Mouse (Mus musculus): ENCODE measurements around the gene Slc35b3. TPM values are rescaled to one million over a fixed set of nuclear protein-coding genes. Genes with fewer than 3 reads are reported as not detected.

Slc35b3 gene
- total RNA-seq (2021) = 1 to 10 TPM; 2.4 TPM
- long read RNA-seq, experiment 1, partial matches to known transcripts = 0 of 1 reads
- long read RNA-seq, experiment 1, other reads (novel, unspliced or antisense) = 0 of 1 reads
- long read RNA-seq, experiment 2 = 0 reads

GRCm38 (mm10) chr13:38960063-38961050 is at the start of gene Slc35b3:
Gene Slc35b3 (minus strand): TSS chr13:38960875.
- no peak for TF ChIP-seq CTCF (IDR thresholded peaks at IDR 0.05)
- Histone ChIP-seq H3K4me3 (peak within 1 kb of the TSS; percentile 91), H3K27ac (peak within 1 kb of the TSS; percentile 91)
- intact Hi-C loops (cut with DNase I) = no loop called here
- peak; percentile 91 for DNase-seq

- intact Hi-C loops (cut with DNase I) = loop anchor here (2.0 kb wide), 1 partner anchor 155 kb away; no protein-coding TSS in a partner anchor
- DNase-seq = no peak
Observed at GRCm38 (mm10) chr13:39010280-39010679, 49.6 kb upstream of the Slc35b3 start.

DNA sequence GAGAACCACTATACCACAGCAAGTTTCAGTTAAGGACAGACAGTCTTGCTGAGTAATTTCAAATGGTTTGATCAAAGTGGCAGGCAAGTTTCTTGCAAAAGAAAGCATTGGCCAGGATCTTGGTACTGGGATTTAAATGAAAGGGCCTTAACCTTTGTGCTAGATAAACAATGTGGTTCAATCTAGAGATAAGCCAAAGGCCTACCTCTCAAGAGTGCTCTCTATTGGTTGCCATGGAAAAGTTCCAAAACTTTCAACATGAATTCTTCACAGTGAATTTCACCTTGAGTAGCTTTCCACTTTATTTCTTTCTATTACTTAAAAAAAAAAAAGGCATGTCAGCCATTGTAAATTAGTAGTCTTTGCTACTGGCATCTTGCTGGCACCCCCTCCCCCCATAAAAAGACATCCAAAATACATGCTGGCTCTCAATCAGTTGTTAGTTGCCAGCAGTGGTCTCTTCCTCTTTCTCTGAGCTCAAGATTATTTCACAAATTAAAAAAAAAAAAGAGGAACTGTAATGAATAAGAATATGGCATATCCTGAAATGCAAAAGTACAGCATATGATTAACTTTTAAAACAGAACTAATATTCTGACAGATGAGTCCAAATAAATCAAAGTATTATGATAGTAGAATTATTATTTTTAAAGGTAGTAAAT is 42.6 kb upstream of the Slc35b3 start:
- DNase-seq = no peak
- Histone ChIP-seq H3K27ac (no peak overlapping the region), H3K4me3 (no peak overlapping the region)
- no peak for TF ChIP-seq CTCF (IDR thresholded peaks at IDR 0.05)
- intact Hi-C loops (cut with DNase I) = no loop called here

More at GRCm38 (mm10) chr13:39010280-39010679, 49.6 kb upstream of the Slc35b3 start:
- TF ChIP-seq CTCF (IDR thresholded peaks at IDR 0.05) = no peak
- no peak overlapping the region for H3K27ac ChIP-seq
- H3K4me3 ChIP-seq = no peak overlapping the region

DNA sequence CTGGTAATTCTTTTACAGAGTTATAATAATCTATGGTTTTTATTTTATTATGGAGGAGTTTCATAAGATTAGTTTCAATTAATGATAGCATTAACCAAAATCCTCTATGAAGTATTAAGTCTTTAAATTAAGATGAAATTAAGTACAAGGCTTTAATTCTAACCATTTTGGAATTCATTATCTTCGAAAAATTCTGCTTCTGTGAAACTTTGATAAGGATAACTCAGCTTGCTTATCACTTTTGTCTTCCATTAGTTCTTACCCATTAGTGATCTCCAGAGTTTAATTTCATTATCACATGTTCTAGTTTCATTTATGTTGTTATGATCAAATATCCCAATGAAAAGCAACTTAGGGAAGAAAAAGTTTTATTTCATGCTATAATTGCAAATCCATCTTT is 41.7 kb upstream of the Slc35b3 start:
- Histone ChIP-seq H3K4me3 (no peak overlapping the region), H3K27ac (no peak overlapping the region)
- no peak for TF ChIP-seq CTCF (IDR thresholded peaks at IDR 0.05)
- intact Hi-C loops (cut with DNase I) = no loop called here
- no peak for DNase-seq

DNA sequence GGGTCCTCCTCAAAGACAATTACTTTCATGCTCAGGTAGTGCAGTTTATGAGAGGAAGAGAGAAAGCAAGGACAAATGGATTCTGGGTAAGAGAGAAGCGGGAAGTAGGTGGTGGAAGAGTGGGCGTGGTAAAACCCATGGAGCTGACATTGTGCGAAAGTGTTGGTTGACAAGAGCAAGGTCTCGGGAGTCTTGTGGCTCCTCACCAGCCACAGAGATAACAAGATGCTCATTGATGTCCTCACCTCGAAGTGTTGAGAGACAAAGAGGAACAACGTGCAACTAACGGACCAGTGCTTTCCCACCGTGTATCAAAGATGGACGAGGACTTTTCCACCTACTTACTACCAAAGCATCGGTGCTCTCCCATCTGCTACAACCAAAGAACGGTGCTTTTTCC is 40.8 kb upstream of the Slc35b3 start:
- Histone ChIP-seq H3K4me3 (no peak overlapping the region), H3K27ac (no peak overlapping the region)
- TF ChIP-seq CTCF (IDR thresholded peaks at IDR 0.05) = no peak
- intact Hi-C loops (cut with DNase I) = no loop called here
- no peak for DNase-seq

DNA sequence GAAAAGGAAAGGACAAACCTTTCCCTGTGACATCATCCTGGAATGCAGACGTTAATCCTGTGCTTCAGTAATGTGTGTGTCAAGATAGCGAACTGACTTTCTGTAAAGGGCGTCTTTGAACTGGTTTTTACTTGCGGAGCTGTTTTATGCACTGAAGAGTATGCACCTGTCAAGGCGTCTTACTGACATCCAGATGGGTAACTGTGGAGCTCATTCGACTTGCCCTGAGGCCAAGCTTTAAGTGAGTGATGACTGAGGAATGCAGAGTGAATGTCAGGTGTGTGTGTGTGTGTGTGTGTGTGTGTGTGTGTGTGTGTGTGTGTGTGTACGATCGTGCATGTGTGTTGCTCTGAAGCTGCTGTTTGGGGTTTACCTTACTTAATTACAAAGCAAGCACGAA is 38.3 kb upstream of the Slc35b3 start:
- no peak for DNase-seq
- H3K4me3 ChIP-seq = no peak overlapping the region
- intact Hi-C loops (cut with DNase I) = no loop called here
- H3K27ac ChIP-seq = no peak overlapping the region
- no peak for TF ChIP-seq CTCF (IDR thresholded peaks at IDR 0.05)

DNA sequence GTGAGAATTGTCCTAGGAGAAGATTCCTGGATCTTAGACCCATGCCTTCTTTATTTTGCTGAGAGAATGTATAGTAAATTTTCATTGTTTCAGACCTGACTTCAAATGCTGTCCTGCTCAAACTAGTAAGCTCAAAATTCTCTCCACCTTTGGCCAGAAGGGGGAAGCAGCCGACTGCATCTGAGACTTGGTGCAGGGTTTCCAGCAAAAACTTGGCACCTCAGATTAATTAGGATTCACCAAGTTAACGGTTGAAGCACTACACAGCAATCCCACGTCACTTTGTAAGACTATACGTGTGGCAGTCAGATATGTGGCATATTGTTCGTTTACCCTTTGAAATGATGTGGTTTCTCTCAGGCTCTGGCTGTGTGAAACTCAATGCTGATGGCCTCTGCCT is 31.9 kb upstream of the Slc35b3 start:
- DNase-seq = no peak
- intact Hi-C loops (cut with DNase I) = no loop called here
- H3K27ac ChIP-seq = no peak overlapping the region
- no peak overlapping the region for H3K4me3 ChIP-seq
- peak; percentile 39; the same call in 1 of the 2 replicates for TF ChIP-seq CTCF (IDR thresholded peaks at IDR 0.05)

DNA sequence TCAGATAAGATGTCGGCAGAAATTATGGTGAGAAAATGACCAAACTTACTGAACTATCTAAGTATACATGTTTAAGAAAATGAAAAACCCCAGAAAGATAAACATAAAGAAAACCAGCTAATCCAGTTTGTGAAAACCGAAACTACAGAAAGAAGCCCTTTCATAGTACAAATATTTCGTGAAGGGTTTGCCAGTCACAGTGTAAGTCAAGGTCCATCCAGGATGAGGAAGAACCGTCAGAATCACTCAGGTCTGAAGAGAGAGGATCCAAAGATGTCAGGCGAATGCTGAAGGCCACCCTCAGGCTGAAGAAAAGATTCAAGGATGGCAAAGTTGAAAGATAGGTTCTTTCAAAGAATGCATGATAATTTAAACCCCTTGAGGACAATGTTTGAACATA is 23.1 kb upstream of the Slc35b3 start:
- no peak overlapping the region for H3K27ac ChIP-seq
- intact Hi-C loops (cut with DNase I) = no loop called here
- no peak overlapping the region for H3K4me3 ChIP-seq
- no peak for DNase-seq
- TF ChIP-seq CTCF (IDR thresholded peaks at IDR 0.05) = no peak

- no peak for DNase-seq
- TF ChIP-seq CTCF (IDR thresholded peaks at IDR 0.05) = peak; percentile 24; the same call in 1 of the 2 replicates
- H3K4me3 ChIP-seq = no peak overlapping the region
- intact Hi-C loops (cut with DNase I) = no loop called here
- no peak overlapping the region for H3K27ac ChIP-seq
Observed at GRCm38 (mm10) chr13:38980900-38981299, 20.2 kb upstream of the Slc35b3 start.

DNA sequence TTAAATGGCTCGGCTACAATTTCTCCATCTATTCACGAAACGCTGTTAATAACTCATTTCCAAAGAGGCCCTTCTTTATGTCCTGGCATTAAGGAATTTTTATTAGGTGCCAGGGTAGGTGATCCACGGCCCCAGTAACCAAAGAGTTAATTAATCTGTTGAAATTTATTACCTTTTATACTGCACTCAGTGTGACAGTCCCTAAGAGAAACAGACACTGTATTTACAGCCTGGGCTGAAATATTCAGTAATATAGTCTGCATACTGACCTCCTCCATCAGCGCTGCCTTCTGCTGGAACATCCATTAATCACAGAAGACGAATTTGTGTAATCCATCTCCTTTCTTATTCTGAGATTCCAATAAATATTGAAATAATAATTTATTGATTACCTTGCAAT is 16.3 kb upstream of the Slc35b3 start:
- TF ChIP-seq CTCF (IDR thresholded peaks at IDR 0.05) = no peak
- no peak for DNase-seq
- intact Hi-C loops (cut with DNase I) = no loop called here
- H3K4me3 ChIP-seq = no peak overlapping the region
- H3K27ac ChIP-seq = no peak overlapping the region

DNA sequence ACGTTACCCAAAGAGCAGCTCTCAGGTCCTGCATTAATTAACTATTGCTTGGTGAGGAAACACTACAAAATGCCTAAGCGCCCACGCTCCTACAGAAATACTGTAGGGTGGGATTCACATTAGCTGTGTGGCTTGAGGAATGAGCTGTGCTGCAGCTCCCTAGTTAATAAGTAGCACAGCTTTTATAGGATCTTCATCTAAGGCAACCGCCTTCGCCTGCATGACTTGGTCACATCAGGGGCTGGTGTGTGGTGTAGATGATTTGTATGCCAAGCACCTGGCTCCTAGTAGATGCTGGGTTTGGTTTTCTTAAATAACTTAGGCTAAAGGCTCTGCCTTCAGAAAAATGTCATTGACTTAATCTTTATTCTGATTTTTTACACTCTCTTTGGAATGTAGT is 15.2 kb upstream of the Slc35b3 start:
- intact Hi-C loops (cut with DNase I) = no loop called here

DNA sequence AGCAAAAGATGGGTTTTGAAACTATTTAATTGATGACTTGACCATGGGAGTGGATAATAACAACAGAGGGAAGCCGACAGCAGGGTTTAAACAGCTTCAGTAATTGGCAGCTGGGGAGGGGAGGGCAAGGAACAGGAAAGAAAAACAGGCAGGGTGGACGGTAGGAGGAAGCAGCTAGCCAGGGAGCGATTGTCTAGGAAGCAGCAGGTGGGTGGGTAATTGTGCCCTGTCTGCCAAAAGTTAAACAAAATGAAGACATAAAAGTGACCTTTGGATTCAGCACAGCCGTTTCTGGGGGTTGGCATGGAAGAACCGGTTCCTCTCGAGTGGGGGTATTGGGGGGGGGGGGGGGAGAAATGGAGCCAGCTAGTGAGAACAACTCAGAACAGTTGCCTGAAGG is 11.9 kb upstream of the Slc35b3 start:
- Histone ChIP-seq H3K27ac (no peak overlapping the region), H3K4me3 (no peak overlapping the region)
- intact Hi-C loops (cut with DNase I) = no loop called here
- no peak for TF ChIP-seq CTCF (IDR thresholded peaks at IDR 0.05)
- no peak for DNase-seq

More for the DNA sequence above, 15.2 kb upstream of the Slc35b3 start:
- DNase-seq = no peak
- TF ChIP-seq CTCF (IDR thresholded peaks at IDR 0.05) = no peak
- Histone ChIP-seq H3K4me3 (no peak overlapping the region), H3K27ac (no peak overlapping the region)

GRCm38 (mm10) chr13:38971047-38971446 is 10.4 kb upstream of the Slc35b3 start:
- intact Hi-C loops (cut with DNase I) = no loop called here
- H3K4me3 ChIP-seq = no peak overlapping the region
- DNase-seq = no peak
- no peak for TF ChIP-seq CTCF (IDR thresholded peaks at IDR 0.05)
- H3K27ac ChIP-seq = no peak overlapping the region

All from gastrocnemius, adult 2 months (tissue).